Mouse (Mus musculus): ENCODE data around the gene Clec16a. TPM values are rescaled to one million over a fixed set of nuclear protein-coding genes. Genes with fewer than 3 reads are reported as not detected.

The Clec16a gene
- polyA plus RNA-seq, 1 experiment from 2014 or later = 32.3 TPM

DNA sequence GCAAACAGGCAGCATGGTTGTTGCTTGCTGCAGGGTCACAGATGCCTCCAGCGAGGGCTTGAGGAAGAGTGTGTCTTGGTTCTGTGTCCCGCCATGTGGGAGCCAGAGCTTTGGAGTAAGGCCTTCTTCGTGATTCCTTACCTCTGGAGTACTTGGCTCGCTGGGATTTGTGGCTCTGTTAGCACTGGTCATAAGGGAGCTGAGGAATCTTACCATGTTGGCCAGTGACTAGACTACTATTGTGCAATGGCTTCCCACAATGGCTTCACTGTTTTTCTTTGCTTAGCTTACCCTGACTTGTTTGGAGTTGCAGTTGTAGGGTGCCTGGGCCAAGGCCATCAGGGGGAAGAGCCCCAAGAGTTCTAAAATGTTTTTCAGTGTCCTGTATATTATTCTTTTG lies 30.8 kb downstream of the Clec16a start:
- no peak for DNase-seq (ENCODE audit: low spot score)
- H3K27me3 ChIP-seq (ENCODE audit: control insufficient read depth, insufficient read depth, low read length) = no peaks in the 10 kb centered on the region
- H3K4me3 ChIP-seq (ENCODE audit: low read depth, low read length) = no peak overlapping the region
- peaks cover 3% of the 10 kb centered on the region for H3K36me3 ChIP-seq (ENCODE audit: control insufficient read depth, insufficient read depth, low read length)
- H3K9me3 ChIP-seq (ENCODE audit: control insufficient read depth, low read length) = no peaks in the 10 kb centered on the region
- no peak for ATAC-seq (ENCODE audit: insufficient number of reproducible peaks, low FRiP score, low TSS enrichment, low read depth)
- no peak overlapping the region for H3K4me2 ChIP-seq (ENCODE audit: low read depth, severe bottlenecking)
- H3K9ac ChIP-seq (ENCODE audit: low read length) = no peak overlapping the region
- WGBS = 93% methylated on average over 4 of the region's 4 CpGs
- no peak overlapping the region for H3K27ac ChIP-seq (replicated peaks; ENCODE audit: low read depth, low read length)
- no peaks in the 10 kb centered on the region for H3K4me1 ChIP-seq (ENCODE audit: control insufficient read depth, insufficient read depth, low read length)

- H3K27ac ChIP-seq (replicated peaks; ENCODE audit: low read depth, low read length) = no peak overlapping the region
- no peak for DNase-seq (ENCODE audit: low spot score)
- no peak for ATAC-seq (ENCODE audit: insufficient number of reproducible peaks, low FRiP score, low TSS enrichment, low read depth)
- H3K9me3 ChIP-seq (ENCODE audit: control insufficient read depth, low read length) = no peaks in the 10 kb centered on the region
- WGBS = 67% methylated on average over 5 of the region's 5 CpGs
- no peak overlapping the region for H3K9ac ChIP-seq (ENCODE audit: low read length)
- no peaks in the 10 kb centered on the region for H3K27me3 ChIP-seq (ENCODE audit: control insufficient read depth, insufficient read depth, low read length)
- H3K4me1 ChIP-seq (ENCODE audit: control insufficient read depth, insufficient read depth, low read length) = no peaks in the 10 kb centered on the region
- H3K36me3 ChIP-seq (ENCODE audit: control insufficient read depth, insufficient read depth, low read length) = peaks cover 3% of the 10 kb centered on the region
- no peak overlapping the region for H3K4me3 ChIP-seq (ENCODE audit: low read depth, low read length)
- no peak overlapping the region for H3K4me2 ChIP-seq (ENCODE audit: low read depth, severe bottlenecking)
Observed at GRCm38 (mm10) chr16:10577548-10577947, 32.4 kb downstream of the Clec16a start.

- WGBS = 87% methylated on average over 1 of the region's 1 CpGs
- H3K27ac ChIP-seq (replicated peaks; ENCODE audit: low read depth, low read length) = no peak overlapping the region
- H3K4me2 ChIP-seq (ENCODE audit: low read depth, severe bottlenecking) = no peak overlapping the region
- no peaks in the 10 kb centered on the region for H3K9me3 ChIP-seq (ENCODE audit: control insufficient read depth, low read length)
- no peaks in the 10 kb centered on the region for H3K27me3 ChIP-seq (ENCODE audit: control insufficient read depth, insufficient read depth, low read length)
- no peak overlapping the region for H3K4me3 ChIP-seq (ENCODE audit: low read depth, low read length)
- peaks cover 3% of the 10 kb centered on the region for H3K36me3 ChIP-seq (ENCODE audit: control insufficient read depth, insufficient read depth, low read length)
- H3K4me1 ChIP-seq (ENCODE audit: control insufficient read depth, insufficient read depth, low read length) = no peaks in the 10 kb centered on the region
- ATAC-seq (ENCODE audit: insufficient number of reproducible peaks, low FRiP score, low TSS enrichment, low read depth) = no peak
- H3K9ac ChIP-seq (ENCODE audit: low read length) = no peak overlapping the region
- DNase-seq (ENCODE audit: low spot score) = no peak
Observed at GRCm38 (mm10) chr16:10578376-10578775, 33.2 kb downstream of the Clec16a start.

GRCm38 (mm10) chr16:10581234-10581898 lies 36.2 kb downstream of the Clec16a start:
- H3K4me3 ChIP-seq (ENCODE audit: low read depth, low read length) = no peak overlapping the region
- H3K36me3 ChIP-seq (ENCODE audit: control insufficient read depth, insufficient read depth, low read length) = peaks cover 3% of the 10 kb centered on the region; the same call in 1 of the 2 replicates
- DNase-seq (ENCODE audit: low spot score) (no peak), ATAC-seq (ENCODE audit: insufficient number of reproducible peaks, low FRiP score, low TSS enrichment, low read depth) (no peak)
- no peak overlapping the region for H3K9ac ChIP-seq (ENCODE audit: low read length)
- 85% methylated on average over 2 of the region's 2 CpGs for WGBS
- no peaks in the 10 kb centered on the region for H3K9me3 ChIP-seq (ENCODE audit: control insufficient read depth, low read length)
- H3K4me2 ChIP-seq (ENCODE audit: low read depth, severe bottlenecking) = no peak overlapping the region
- no peak overlapping the region for H3K27ac ChIP-seq (replicated peaks; ENCODE audit: low read depth, low read length)
- H3K27me3 ChIP-seq (ENCODE audit: control insufficient read depth, insufficient read depth, low read length) = no peaks in the 10 kb centered on the region
- H3K4me1 ChIP-seq (ENCODE audit: control insufficient read depth, insufficient read depth, low read length) = no peaks in the 10 kb centered on the region

GRCm38 (mm10) chr16:10585165-10585564 lies 40.0 kb downstream of the Clec16a start:
- Histone ChIP-seq H3K9ac (ENCODE audit: low read length) (no peak overlapping the region), H3K4me2 (ENCODE audit: low read depth, severe bottlenecking) (no peak overlapping the region), H3K36me3 (ENCODE audit: control insufficient read depth, insufficient read depth, low read length) (peaks cover 3% of the 10 kb centered on the region; the same call in 1 of the 2 replicates), H3K9me3 (ENCODE audit: control insufficient read depth, low read length) (no peaks in the 10 kb centered on the region), H3K27me3 (ENCODE audit: control insufficient read depth, insufficient read depth, low read length) (no peaks in the 10 kb centered on the region), H3K4me1 (ENCODE audit: control insufficient read depth, insufficient read depth, low read length) (no peaks in the 10 kb centered on the region), H3K4me3 (ENCODE audit: low read depth, low read length) (no peak overlapping the region), H3K27ac (replicated peaks; ENCODE audit: low read depth, low read length) (no peak overlapping the region)
- WGBS = 72% methylated on average over 1 of the region's 1 CpGs
- no peak for DNase-seq (ENCODE audit: low spot score)
- ATAC-seq (ENCODE audit: insufficient number of reproducible peaks, low FRiP score, low TSS enrichment, low read depth) = no peak

GRCm38 (mm10) chr16:10586546-10586945 lies 41.4 kb downstream of the Clec16a start:
- Histone ChIP-seq H3K27me3 (ENCODE audit: control insufficient read depth, insufficient read depth, low read length) (no peaks in the 10 kb centered on the region), H3K4me2 (ENCODE audit: low read depth, severe bottlenecking) (no peak overlapping the region), H3K9ac (ENCODE audit: low read length) (no peak overlapping the region), H3K36me3 (ENCODE audit: control insufficient read depth, insufficient read depth, low read length) (no peaks in the 10 kb centered on the region; the same call in 1 of the 2 replicates), H3K9me3 (ENCODE audit: control insufficient read depth, low read length) (no peaks in the 10 kb centered on the region), H3K27ac (replicated peaks; ENCODE audit: low read depth, low read length) (no peak overlapping the region), H3K4me1 (ENCODE audit: control insufficient read depth, insufficient read depth, low read length) (no peaks in the 10 kb centered on the region), H3K4me3 (ENCODE audit: low read depth, low read length) (no peak overlapping the region)
- DNase-seq (ENCODE audit: low spot score) (no peak), ATAC-seq (ENCODE audit: insufficient number of reproducible peaks, low FRiP score, low TSS enrichment, low read depth) (no peak)
- WGBS = 90% methylated on average over 3 of the region's 3 CpGs

- H3K36me3 ChIP-seq (ENCODE audit: control insufficient read depth, insufficient read depth, low read length) = no peaks in the 10 kb centered on the region
- H3K9me3 ChIP-seq (ENCODE audit: control insufficient read depth, low read length) = no peaks in the 10 kb centered on the region
- no peak overlapping the region for H3K4me3 ChIP-seq (ENCODE audit: low read depth, low read length)
- DNase-seq (ENCODE audit: low spot score) (no peak), ATAC-seq (ENCODE audit: insufficient number of reproducible peaks, low FRiP score, low TSS enrichment, low read depth) (no peak)
- no peak overlapping the region for H3K9ac ChIP-seq (ENCODE audit: low read length)
- H3K27ac ChIP-seq (replicated peaks; ENCODE audit: low read depth, low read length) = no peak overlapping the region
- no peak overlapping the region for H3K4me2 ChIP-seq (ENCODE audit: low read depth, severe bottlenecking)
- H3K4me1 ChIP-seq (ENCODE audit: control insufficient read depth, insufficient read depth, low read length) = no peaks in the 10 kb centered on the region
- 86% methylated on average over 5 of the region's 5 CpGs for WGBS
- no peaks in the 10 kb centered on the region for H3K27me3 ChIP-seq (ENCODE audit: control insufficient read depth, insufficient read depth, low read length)
Observed at GRCm38 (mm10) chr16:10599888-10600740, 55.0 kb downstream of the Clec16a start.

GRCm38 (mm10) chr16:10607802-10608201 lies 62.7 kb downstream of the Clec16a start:
- Histone ChIP-seq H3K27me3 (ENCODE audit: control insufficient read depth, insufficient read depth, low read length) (no peaks in the 10 kb centered on the region), H3K4me1 (ENCODE audit: control insufficient read depth, insufficient read depth, low read length) (no peaks in the 10 kb centered on the region), H3K27ac (replicated peaks; ENCODE audit: low read depth, low read length) (no peak overlapping the region), H3K9ac (ENCODE audit: low read length) (no peak overlapping the region), H3K4me3 (ENCODE audit: low read depth, low read length) (no peak overlapping the region), H3K9me3 (ENCODE audit: control insufficient read depth, low read length) (no peaks in the 10 kb centered on the region), H3K4me2 (ENCODE audit: low read depth, severe bottlenecking) (no peak overlapping the region), H3K36me3 (ENCODE audit: control insufficient read depth, insufficient read depth, low read length) (no peaks in the 10 kb centered on the region)
- ATAC-seq (ENCODE audit: insufficient number of reproducible peaks, low FRiP score, low TSS enrichment, low read depth) = no peak
- 92% methylated on average over 3 of the region's 3 CpGs for WGBS
- no peak for DNase-seq (ENCODE audit: low spot score)
